Mouse (Mus musculus) liver, embryonic 14.5 days (tissue): ENCODE results near the gene Ace3.

Experiments
- CTCF ChIP-seq: IDR thresholded peaks from 2 replicates; pipeline ENCODE4 v1.5.1; 2016; ENCODE audit warnings: antibody characterized with exemption, low read depth, control low read depth
- EP300 ChIP-seq: IDR thresholded peaks from 2 replicates; pipeline ENCODE4 v1.6.1; 2016; ENCODE audit warnings: antibody characterized with exemption, low read depth

DNA sequence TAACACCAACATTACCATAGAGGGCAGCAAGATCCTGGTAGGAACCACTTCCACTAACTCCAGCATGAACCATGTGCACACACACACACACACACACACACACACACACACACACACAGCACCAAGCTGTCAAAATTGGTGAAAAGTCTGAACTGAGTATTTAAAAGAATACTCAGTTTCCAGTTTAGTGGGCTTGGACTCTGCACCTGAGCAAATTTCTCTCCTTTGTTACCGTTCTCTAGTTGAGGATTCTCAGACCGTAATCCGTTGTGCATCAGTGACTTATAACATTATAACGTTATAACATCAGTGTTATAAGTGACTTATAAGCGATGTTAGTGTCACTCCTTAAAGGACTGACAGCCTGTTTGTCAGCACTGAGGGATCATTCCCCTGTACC lies 18.8 kb upstream of the Ace3 start:
- TF ChIP-seq CTCF (no peak), EP300 (no peak)
